Mouse (Mus musculus) kidney, adult 2 months (tissue): ENCODE data around the gene Tmem151a.

ENCODE experiments used
- CTCF ChIP-seq: fragments of 200-500 bp; conservative IDR thresholded peaks from 2 replicates; pipeline ENCODE4 v1.5.1; 2011; ENCODE audit warnings: low read depth, mild to moderate bottlenecking, control low read depth, low read length, moderate library complexity, mixed read lengths; ENCODE audit not compliant: insufficient read depth, insufficient read length
- POLR2A ChIP-seq: fragments of 200-500 bp; IDR thresholded peaks from one replicate; pipeline ENCODE4 v1.6.1; 2011; ENCODE audit warnings: low read depth, low read length, control low read depth

- TF ChIP-seq CTCF: peak; percentile 48
- TF ChIP-seq POLR2A: no peak
Observed at GRCm38 (mm10) chr19:5108271-5108575, 22.9 kb upstream of the Tmem151a start.
